Mouse (Mus musculus) gastrocnemius, postnatal 14 days (tissue): ENCODE results near the gene Inhbb. TPM values are rescaled to one million over a fixed set of nuclear protein-coding genes. Genes with fewer than 3 reads are reported as not detected.

Experiments used
- DNase-seq: peaks from one replicate; pipeline ENCODE4 v3.0.0; 2021; ENCODE audit warnings: mixed read lengths
- intact Hi-C: fragments of 180-260 bp; cut with DNase I; formaldehyde crosslinking; loops from one replicate; pipeline ENCODE4 v1.15.1; 2025; ENCODE audit warnings: low total_unique reads
- total RNA-seq, 2 experiments: library from RNA; stranded (reverse); gene quantifications; 2 replicates each; pipeline ENCODE4 v1.2.3; 2021

The Inhbb gene
- total RNA-seq, 2 experiments from 2014 or later: 0.16 to 0.53 TPM

DNA sequence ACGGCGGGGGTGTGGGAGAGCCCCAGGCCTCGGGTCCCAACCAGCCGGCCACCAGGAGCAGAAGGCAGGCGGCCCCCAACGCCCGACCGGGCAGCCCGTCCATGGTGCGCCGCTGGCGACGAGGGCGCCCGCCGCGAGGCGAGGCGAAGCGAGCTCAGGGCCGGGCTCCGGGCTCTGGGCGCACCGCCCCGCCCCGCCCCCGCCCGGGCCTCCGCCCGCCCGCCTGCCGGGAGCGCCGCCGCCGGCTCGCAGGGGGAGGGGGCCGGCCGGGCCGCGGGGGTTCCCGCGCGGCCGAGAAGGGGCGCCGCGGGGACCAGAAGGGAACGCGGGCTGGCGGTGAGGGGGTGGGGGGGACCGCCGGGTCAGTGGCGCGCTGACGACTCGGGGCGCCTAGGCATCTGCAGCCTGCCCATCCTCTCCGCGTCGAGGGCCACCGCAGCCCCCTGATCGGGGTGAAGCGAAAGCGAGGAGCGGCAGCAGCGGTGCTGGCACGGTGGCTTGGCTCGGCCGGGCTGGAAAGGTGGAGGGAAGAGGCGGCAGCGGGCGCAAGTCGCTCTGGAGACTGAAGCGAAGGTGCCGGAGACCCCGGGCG, 968 bp downstream of the Inhbb start:
- intact Hi-C loops: loop anchor here (5.0 kb wide), 1 partner anchor 334 kb away; no protein-coding TSS in a partner anchor
- DNase-seq: peak; percentile 39

DNA sequence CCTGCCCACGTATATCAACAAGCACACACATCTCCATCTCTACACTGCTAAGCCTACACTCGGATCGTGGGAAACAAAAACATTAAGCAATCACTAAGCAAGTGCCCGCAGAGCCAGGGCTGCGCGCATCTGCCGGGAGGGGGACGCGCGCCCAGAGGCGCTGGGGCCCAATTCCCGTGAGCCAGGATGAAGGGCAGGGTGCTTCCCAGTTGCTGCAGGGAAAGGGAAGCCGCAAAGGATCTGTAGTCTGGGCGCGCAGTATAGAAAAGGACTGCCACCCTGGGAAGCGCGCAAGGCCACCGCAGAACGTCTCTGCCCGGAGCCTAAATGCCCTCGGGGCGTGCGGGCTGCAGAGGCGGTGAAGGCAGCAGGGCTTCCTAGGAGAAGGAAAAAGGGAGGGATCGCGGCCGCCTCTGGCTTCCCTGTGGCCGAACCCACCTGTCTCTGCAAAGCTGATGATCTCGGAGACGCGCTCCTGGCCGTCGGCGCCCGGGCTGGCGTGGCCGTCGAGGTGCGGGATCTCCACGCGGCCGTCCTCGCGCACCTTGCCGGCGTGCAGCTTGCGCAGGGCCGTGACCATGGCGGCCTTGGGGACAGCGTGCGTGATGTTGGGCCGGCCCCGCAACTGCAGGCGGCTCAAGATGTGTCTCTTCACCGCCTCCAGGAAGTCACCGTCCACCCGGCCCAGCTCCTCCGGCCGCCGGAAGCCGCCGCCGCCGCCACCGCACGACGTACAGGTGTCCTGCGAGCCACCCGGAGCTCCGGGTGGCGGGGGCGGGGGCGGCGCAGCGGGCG, 1.7 kb downstream of the Inhbb start:
- no peak for DNase-seq
- intact Hi-C loops: loop anchor here (5.0 kb wide), 1 partner anchor 333 kb away; no protein-coding TSS in a partner anchor

DNA sequence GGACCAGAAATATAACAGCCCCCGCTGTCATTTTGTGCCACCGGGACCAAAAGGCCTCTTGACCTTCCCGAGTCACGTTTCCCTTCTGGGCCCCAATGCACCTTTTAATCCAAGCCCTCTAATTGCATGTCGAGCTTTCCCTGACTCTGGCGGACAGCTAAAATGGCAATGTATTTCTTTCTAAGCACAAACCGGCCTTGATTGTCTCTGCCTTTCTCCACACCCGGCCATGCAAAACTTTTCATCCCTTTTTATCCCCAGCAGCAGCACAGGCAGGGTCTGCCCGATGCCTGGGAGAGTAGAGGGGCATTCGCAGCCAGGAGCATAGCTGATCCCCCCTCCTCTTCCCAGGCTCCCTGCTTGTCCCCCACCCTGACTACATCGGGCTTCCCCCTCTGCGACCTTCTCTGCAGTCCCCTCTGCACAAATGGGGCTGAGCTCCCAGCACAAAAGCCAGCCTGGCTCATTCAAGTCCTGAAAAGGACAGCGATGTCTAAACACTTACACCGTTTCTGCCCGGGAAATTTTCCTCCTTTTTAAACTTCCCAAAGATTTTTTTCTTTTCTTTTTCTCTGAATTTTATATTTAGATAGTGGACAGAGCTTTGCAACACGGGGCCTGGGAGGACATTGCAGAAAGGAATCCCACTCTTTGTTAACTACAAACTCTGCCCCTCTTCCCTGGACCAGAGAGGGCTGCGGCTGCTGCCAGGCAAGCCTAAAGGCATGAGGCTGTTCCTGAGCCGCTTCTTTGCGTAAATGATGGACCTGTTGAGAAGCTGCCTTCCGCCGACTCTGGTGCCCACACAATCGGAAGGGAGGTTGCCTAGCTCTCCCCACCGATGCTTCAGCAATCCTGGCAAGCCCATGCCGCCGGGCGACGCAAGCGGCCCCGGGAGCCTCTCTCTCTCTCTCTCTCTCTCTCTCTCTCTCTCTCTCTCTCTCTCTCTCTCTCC, 2.6 kb downstream of the Inhbb start:
- intact Hi-C loops: loop anchor here (5.0 kb wide), 1 partner anchor 332 kb away; no protein-coding TSS in a partner anchor
- DNase-seq: no peak

DNA sequence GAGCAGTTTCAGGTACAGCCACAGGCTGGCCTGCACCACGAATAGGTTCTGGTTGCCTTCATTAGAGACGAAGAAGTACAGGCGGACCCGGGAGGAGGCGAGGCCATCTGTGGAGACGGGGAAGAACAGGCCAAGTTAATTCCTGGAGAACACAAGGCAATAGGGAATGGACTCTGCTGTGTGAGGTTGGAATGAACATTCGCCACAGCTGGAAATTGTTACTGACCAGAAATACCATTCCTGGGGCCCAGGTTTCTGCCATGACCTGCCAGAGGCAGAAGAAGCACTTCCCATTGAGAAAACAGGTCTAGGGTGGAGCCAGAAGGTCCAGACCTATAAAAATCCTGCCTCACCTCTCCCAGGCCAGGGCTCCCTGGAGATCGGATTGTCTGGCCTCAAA, 4.1 kb downstream of the Inhbb start:
- no peak for DNase-seq

DNA sequence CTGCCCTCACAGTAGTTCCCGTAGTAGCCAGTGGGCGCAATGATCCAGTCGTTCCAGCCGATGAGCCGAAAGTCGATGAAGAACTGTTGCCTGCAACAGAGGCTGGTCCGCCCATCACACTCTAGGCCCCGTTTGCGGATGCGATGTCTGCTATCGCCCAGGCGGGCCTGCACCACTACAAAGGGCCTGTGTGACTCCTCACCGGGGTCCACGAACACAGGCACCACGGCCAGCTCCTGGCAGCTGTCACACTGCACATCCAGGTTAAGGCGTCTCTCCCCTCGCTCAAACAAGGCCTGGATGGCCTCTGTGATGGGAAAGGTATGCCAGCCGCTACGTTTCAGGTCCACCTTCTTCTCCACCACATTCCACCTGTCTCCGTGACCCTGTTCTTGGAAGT, 4.5 kb downstream of the Inhbb start:
- intact Hi-C loops: no loop called here
- no peak for DNase-seq

More for the DNA sequence above, 4.1 kb downstream of the Inhbb start:
- intact Hi-C loops: no loop called here

DNA sequence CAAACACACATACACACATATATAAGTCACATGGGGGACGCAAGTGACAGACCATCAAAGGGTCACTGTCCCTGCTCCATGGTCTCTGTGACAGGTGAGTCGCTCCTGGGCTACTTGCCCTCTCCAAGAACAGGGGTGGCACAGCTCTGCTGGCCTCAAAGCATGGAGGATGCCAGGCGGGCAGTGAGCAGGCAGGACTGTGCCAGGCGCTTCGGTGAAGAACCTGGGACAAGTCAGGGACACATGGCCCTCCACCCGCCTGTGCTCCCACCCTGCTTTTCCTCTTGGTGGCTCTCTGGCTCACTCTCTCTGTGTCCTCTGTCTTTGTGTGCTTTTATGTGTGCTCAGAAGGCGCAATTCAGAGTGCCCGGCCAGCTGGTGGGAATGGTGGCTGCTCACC, 5.4 kb downstream of the Inhbb start:
- intact Hi-C loops: no loop called here
- no peak for DNase-seq

DNA sequence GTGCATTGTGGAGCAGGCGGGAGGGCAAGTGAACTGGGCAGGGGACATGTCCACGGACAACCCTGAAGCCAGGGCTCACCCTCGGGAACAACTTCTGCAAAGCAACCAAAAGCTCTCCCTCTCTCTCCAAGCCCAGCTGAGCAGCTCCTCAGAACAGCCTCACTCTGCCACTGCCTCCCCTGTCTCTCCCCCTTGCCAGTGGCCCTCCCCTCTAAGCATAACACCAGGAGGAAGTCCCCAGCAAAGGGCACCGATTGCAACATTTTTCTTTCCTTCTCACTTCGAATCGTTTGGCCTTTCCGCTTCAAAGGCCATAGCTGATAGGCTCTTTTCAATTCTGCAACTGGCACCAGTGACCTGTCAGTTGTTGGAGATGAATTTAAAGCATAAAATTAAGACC, 5.9 kb downstream of the Inhbb start:
- DNase-seq: no peak
- intact Hi-C loops: no loop called here

DNA sequence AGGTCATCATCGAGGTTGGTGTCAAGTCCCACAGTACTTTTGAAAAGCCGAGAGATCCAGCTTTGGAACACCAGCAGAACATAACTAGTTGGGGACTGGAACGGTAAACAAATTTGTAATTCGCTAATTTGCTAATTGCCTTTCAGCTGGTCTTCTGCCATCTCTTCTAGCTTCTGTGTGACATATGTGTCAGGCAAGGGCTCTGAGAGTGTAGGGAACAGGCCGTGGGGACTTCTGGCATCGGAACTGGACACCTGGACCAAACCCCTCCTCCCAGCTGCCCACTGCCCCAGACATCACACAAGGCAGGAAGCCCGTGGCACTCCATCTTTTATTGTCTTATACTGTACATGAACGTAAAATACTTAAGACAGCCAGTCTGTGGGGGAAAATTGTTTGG, 6.9 kb downstream of the Inhbb start:
- intact Hi-C loops: no loop called here
- DNase-seq: no peak

DNA sequence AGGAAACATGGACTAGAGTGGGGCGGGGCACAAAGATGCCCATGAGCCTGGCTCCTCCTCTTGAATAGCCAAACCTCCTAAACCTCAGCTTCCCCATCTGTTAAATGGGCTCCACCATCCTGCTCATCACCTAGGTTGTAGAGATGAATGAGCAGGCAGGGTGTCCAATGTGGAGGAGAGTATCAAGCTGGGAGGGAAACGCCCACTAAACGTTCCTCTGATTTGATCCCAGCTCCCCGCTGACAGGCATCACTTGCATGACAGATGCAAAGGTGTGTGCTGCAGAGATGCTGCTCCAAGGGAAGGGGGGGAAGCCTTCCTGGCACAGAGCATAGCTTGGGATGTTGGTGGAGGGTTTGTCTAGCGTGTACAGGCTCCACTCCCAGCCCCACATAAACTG, 11.4 kb downstream of the Inhbb start:
- no peak for DNase-seq
- intact Hi-C loops: no loop called here

DNA sequence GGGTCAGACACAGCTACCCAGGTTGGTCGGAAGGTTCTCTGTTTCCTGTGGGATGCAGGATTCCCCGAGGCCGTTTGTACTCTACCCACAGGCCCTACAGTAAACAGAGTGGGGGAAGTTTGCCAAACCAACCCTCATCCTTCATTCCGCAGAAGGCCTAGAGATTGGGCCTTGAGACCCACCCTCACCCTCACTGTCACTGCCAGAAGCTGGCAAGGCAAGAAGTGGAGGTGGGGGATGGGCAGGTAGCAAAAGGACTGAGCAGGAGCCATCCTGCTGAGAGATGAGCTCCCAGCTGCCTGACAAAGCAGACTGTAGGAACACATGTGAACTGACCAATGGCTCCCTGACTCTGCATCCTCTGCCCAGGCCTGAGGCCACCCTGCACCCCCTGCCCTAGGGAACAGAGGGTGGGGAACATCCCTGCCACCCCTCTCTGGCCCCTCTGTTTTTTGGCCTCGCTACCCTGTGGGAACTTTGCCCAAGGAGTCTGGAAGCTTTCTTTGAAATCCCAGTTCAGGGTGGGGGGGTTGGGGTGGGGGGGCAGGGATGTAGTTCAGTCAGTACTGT, 12.4 kb downstream of the Inhbb start:
- intact Hi-C loops: no loop called here
- DNase-seq: no peak

DNA sequence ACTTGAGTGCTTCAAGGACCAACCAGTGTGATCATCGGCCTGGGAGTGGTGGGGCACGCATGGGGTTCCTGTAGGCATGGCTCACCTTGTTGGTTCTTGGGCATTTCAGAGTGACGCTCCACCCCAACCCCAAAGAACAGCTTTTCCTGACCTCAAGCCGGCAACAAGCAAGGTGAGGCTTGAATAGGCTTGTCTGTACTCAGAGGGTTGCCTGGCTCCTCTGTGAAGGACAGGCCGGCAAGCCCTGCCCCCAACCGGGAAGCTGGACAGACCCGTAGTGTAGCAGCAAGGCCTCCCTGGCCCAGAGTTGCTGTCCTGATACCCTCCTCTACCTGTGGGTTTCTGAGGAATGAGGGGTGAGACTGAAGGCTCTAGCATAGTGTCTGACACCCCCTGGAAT, 12.9 kb downstream of the Inhbb start:
- intact Hi-C loops: no loop called here
- DNase-seq: no peak

DNA sequence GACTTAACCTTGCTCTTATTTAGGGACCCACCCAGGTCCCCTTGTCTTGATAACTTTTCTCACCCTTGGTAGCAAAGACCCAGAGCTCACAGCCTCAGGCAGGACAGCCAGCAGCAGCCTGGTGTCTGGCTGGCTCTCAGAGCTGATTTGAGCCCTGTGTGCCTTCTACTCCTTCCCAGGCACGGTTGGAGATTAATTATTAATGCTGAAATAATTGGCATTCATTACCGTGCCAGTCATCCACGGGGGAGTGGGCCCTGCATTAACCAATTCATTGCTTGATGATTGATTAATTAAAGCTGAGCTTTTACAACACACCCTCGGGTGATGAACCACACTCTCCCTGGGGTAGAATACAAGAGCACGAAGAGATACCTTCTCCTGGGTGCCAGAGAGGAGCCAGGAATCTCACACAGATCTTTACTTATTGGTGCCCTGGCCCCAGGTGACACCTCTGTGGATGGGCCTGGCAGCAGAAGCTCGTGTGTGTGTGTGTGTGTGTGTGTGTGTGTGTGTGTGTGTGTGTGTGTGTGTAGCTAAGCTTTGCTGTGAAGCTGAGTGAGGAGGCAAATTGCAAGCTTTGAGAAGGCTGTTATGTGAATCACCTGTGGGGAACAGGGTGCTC, 14.2 kb downstream of the Inhbb start:
- no peak for DNase-seq
- intact Hi-C loops: no loop called here

DNA sequence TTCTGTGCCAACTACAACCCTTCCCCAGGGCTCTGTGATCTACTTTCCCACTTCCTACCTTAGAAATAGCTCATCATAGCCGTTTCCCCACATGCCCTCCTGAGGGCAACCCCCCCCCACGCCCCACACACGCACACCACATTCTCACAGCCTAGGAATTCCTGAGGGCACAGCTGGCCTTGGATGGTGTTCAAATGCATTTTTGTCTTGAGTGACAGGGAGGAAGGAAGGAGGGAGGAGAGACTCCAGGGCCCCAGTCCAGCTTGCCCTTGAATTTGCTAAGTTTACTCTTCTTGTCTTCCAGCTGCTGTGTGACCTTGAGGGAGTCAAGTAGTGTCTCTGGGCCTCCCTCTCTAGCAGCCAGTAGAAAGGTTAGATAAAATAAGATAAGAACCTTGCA, 17.2 kb downstream of the Inhbb start:
- no peak for DNase-seq
- intact Hi-C loops: no loop called here

DNA sequence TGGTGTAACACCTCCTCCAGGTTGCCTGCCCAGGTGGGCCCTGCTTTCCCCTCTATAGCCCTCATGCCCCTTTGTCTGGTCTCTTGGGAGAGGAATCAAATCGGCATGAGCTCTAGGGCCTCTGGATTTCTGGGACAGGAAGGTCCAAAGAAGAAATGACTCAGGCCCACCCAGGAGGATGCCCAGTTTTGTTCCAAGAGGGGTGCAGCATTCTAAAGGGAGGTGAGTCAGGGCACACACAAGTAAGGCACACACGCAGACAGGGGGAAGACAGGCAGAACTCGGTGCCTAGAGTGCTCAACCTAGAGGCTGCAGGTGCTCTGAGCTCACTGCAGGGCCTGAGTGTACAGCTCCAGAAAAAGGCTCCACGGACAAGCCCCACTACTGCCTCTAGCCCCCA, 17.7 kb downstream of the Inhbb start:
- no peak for DNase-seq
- intact Hi-C loops: no loop called here

DNA sequence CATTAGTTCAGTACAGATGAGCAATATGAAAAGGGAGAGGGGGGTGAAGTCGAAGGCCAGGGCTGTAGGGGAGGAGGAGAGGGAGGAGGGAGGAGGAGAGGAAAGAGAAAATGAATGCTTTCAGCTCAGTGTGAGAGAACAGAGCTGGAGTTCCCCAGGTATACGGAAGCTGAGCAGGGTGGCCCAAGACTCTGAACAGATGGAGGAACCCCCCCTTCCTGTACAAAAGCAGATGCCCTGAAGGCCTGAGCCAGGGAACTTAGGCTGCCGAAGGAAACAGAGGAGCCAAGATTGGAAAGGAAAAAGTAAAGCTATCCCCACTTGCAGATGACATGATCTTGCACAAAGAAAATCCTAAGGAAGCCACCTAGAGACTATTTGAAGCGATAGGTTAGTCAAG, 20.8 kb downstream of the Inhbb start:
- no peak for DNase-seq
- intact Hi-C loops: no loop called here

DNA sequence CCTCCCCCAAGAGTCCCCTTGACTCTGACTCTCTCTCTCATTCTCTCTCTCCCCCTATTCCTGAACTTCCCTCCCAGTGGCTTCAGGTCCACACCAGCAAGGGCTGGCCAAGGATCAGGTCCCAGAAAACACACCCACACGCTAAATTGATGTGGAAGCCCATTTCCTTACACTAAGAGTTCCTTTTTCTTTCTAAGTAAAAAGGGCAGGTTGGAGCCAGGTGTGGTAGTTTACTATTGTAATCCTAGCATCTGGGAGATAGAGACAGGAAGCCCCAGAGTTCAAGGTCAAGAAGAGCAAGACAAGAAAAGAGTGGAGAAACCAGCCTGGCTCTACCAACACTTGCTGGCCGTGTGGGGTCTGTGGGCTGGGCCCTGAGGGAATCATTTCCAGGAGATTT, 23.4 kb downstream of the Inhbb start:
- no peak for DNase-seq
- intact Hi-C loops: no loop called here

DNA sequence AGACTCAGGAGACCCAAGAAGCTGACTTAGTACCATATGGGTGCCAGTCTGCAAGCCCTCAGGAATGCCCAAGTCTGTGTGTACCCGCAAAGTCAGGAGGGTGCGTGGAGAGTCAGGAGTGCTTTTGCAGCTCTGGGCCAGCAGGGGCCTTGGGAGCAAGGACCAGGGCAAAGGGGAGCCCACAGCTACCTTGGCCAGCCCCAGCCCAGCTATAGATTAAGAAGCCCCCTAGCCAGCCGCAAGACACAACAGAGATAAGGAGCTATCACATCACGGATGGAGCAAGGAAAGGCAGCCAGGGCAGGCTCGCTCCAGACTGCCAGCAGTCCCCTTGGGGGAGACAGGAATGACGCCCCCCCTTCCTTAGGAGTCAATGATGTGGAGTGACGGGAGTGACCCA, 24.2 kb downstream of the Inhbb start:
- intact Hi-C loops: no loop called here
- no peak for DNase-seq

DNA sequence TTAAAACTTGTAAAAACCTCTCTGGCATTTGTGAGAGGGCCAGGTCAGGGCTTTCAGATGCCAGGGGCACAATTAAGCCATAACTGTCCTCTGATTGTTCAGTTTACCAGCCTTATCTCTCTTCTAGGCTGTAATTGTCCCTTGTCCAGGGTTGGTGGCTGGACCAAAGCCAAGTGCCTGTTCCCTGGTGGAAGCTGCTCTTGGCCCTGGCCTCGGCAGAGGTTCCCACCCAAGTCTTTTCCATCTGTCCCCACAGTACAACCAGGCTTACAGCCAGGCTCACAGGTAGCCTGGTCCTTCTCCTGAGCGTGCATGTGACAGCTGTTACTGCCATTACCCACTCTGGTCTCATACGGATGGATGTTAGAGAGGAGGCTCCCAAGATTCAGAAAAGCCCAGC, 30.7 kb downstream of the Inhbb start:
- intact Hi-C loops: no loop called here
- DNase-seq: no peak

DNA sequence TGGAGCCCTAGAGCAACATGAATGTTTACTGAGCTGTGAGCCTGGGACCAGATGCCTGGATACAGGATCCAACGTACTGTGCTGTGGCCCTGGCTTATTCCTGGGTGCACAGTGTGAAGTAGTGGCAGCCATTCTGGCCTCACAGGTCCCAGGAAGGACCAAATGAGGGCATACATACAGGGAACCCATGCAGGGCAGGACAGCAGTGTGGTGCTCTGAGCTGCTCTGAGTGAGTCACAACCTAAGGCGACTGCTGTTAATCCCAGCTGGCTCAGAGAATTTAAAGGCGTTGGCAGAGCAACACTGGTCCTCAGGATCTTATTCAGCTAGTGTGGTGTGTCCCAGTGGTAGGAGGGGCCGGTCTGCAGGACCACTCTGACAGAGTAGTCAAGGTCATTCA, 31.4 kb downstream of the Inhbb start:
- intact Hi-C loops: no loop called here
- no peak for DNase-seq
